Mouse (Mus musculus) erythroblast, embryonic 14.5 days (primary cell): Measurements from ENCODE around the gene Atp1b2. TPM values are rescaled to one million over a fixed set of nuclear protein-coding genes. Genes with fewer than 3 reads are reported as not detected.

Experiments
- H3K27me3 ChIP-seq: 2 replicates; pipeline ENCODE4 v1.6.1; 2012; ENCODE audit warnings: inconsistent platforms; ENCODE audit not compliant: control insufficient read depth
- H3K36me3 ChIP-seq: 2 replicates; pipeline ENCODE4 v1.6.1; 2012; ENCODE audit warnings: mild to moderate bottlenecking, inconsistent platforms; ENCODE audit not compliant: control insufficient read depth
- H3K4me1 ChIP-seq: 2 replicates; pipeline ENCODE4 v1.6.1; 2012; ENCODE audit warnings: inconsistent platforms; ENCODE audit not compliant: control insufficient read depth
- H3K4me3 ChIP-seq: replicated peaks from 2 replicates; pipeline ENCODE3; 2012; ENCODE audit warnings: moderate library complexity, mild to moderate bottlenecking, inconsistent platforms
- H3K9me3 ChIP-seq: 2 replicates; pipeline ENCODE4 v1.6.1; 2012; ENCODE audit warnings: low read length, inconsistent platforms, mixed read lengths; ENCODE audit not compliant: control insufficient read depth
- GATA1 ChIP-seq: IDR thresholded peaks from 2 replicates; pipeline ENCODE4 v1.6.1; 2012; ENCODE audit warnings: low read length, inconsistent platforms, mixed read lengths
- TAL1 ChIP-seq: IDR thresholded peaks from 3 replicates; pipeline ENCODE4 v1.6.1; 2012; ENCODE audit warnings: low read length, inconsistent platforms, mixed read lengths
- polyA plus RNA-seq: library from polyadenylated mRNA; stranded (reverse); fragments of >175 nt; gene quantifications from 2 replicates; pipeline ENCODE4 v1.2.3, GENCODE M21; 2012

Atp1b2 gene
- polyA plus RNA-seq, 1 experiment: 9.1 TPM

GRCm38 (mm10) chr11:69594853-69595252, 10.9 kb downstream of the Atp1b2 start:
- TF ChIP-seq TAL1: no peak
- no peak for TF ChIP-seq GATA1
- Histone ChIP-seq H3K4me1 (peaks cover 59% of the 10 kb centered on the region), H3K27me3 (no peaks in the 10 kb centered on the region), H3K4me3 (no peak overlapping the region), H3K36me3 (peaks cover 78% of the 10 kb centered on the region), H3K9me3 (no peaks in the 10 kb centered on the region)

GRCm38 (mm10) chr11:69592799-69593198, 12.9 kb downstream of the Atp1b2 start:
- H3K9me3 ChIP-seq: no peaks in the 10 kb centered on the region
- H3K4me1 ChIP-seq: peaks cover 66% of the 10 kb centered on the region
- no peak for TF ChIP-seq TAL1
- no peaks in the 10 kb centered on the region for H3K27me3 ChIP-seq
- H3K36me3 ChIP-seq: peaks cover 83% of the 10 kb centered on the region
- H3K4me3 ChIP-seq: no peak overlapping the region

GRCm38 (mm10) chr11:69591899-69592637, 13.7 kb downstream of the Atp1b2 start:
- Histone ChIP-seq H3K9me3 (no peaks in the 10 kb centered on the region), H3K36me3 (peaks cover 83% of the 10 kb centered on the region), H3K4me1 (peaks cover 69% of the 10 kb centered on the region), H3K4me3 (no peak overlapping the region), H3K27me3 (no peaks in the 10 kb centered on the region)
- TF ChIP-seq GATA1 (no peak), TAL1 (no peak)

GRCm38 (mm10) chr11:69591424-69591823, 14.3 kb downstream of the Atp1b2 start:
- H3K36me3 ChIP-seq: peaks cover 85% of the 10 kb centered on the region
- H3K4me1 ChIP-seq: peaks cover 74% of the 10 kb centered on the region
- TF ChIP-seq TAL1 (no peak), GATA1 (no peak)
- H3K27me3 ChIP-seq: no peaks in the 10 kb centered on the region
- H3K9me3 ChIP-seq: no peaks in the 10 kb centered on the region
- no peak overlapping the region for H3K4me3 ChIP-seq

GRCm38 (mm10) chr11:69590622-69591021, 15.1 kb downstream of the Atp1b2 start:
- H3K9me3 ChIP-seq: no peaks in the 10 kb centered on the region
- peaks cover 84% of the 10 kb centered on the region for H3K36me3 ChIP-seq
- no peaks in the 10 kb centered on the region for H3K27me3 ChIP-seq
- TF ChIP-seq TAL1 (no peak), GATA1 (no peak)
- peaks cover 82% of the 10 kb centered on the region for H3K4me1 ChIP-seq
- peak overlapping the region; percentile 36 for H3K4me3 ChIP-seq

- H3K36me3 ChIP-seq: peaks cover 76% of the 10 kb centered on the region
- H3K27me3 ChIP-seq: no peaks in the 10 kb centered on the region
- H3K9me3 ChIP-seq: no peaks in the 10 kb centered on the region
- H3K4me3 ChIP-seq: peak overlapping the region; percentile 36
- peaks cover 92% of the 10 kb centered on the region for H3K4me1 ChIP-seq
- TF ChIP-seq TAL1 (no peak), GATA1 (peak; percentile 31)
Measured at GRCm38 (mm10) chr11:69589207-69589834, 16.4 kb downstream of the Atp1b2 start.

GRCm38 (mm10) chr11:69585718-69586325, 19.9 kb downstream of the Atp1b2 start:
- TF ChIP-seq GATA1 (peak; percentile 91), TAL1 (peak; percentile 62)
- Histone ChIP-seq H3K27me3 (no peaks in the 10 kb centered on the region), H3K4me1 (peaks cover 88% of the 10 kb centered on the region), H3K4me3 (peak overlapping the region; percentile 51), H3K36me3 (peaks cover 68% of the 10 kb centered on the region), H3K9me3 (no peaks in the 10 kb centered on the region)

GRCm38 (mm10) chr11:69584937-69585336, 20.8 kb downstream of the Atp1b2 start:
- Histone ChIP-seq H3K4me1 (peaks cover 87% of the 10 kb centered on the region), H3K27me3 (no peaks in the 10 kb centered on the region), H3K36me3 (peaks cover 59% of the 10 kb centered on the region), H3K4me3 (peak overlapping the region; percentile 51), H3K9me3 (no peaks in the 10 kb centered on the region)
- no peak for TF ChIP-seq TAL1
- TF ChIP-seq GATA1: no peak

GRCm38 (mm10) chr11:69584008-69584407, 21.7 kb downstream of the Atp1b2 start:
- H3K4me3 ChIP-seq: no peak overlapping the region
- H3K36me3 ChIP-seq: peaks cover 50% of the 10 kb centered on the region
- H3K9me3 ChIP-seq: no peaks in the 10 kb centered on the region
- TF ChIP-seq TAL1 (no peak), GATA1 (no peak)
- H3K27me3 ChIP-seq: no peaks in the 10 kb centered on the region
- H3K4me1 ChIP-seq: peaks cover 83% of the 10 kb centered on the region
